Mouse (Mus musculus): Measurements from ENCODE around the gene Pygm. TPM values are rescaled to one million over a fixed set of nuclear protein-coding genes. Genes with fewer than 3 reads are reported as not detected.

Gene Pygm
- total and polyA plus RNA-seq, 3 experiments: 1,101 to 1,298 (median 1,120) TPM

- no peak for DNase-seq
- WGBS: 64% methylated on average over 7 of the region's 7 CpGs
- Histone ChIP-seq H3K27ac (no peak overlapping the region), H3K36me3 (ENCODE audit: control insufficient read depth, insufficient read depth, low read length) (no peaks in the 10 kb centered on the region), H3K27me3 (ENCODE audit: control insufficient read depth, insufficient read depth, low read length) (no peaks in the 10 kb centered on the region), H3K4me3 (no peak overlapping the region), H3K79me2 (replicated peaks; ENCODE audit: control insufficient read depth, insufficient read depth, low read length) (no peaks in the 10 kb centered on the region), H3K9ac (ENCODE audit: low read depth, low read length) (no peak overlapping the region), H3K4me1 (ENCODE audit: control insufficient read depth, insufficient read depth, low read length) (peaks cover 3% of the 10 kb centered on the region; the same call in 1 of the 2 replicates)
- no peak for TF ChIP-seq EP300 (IDR thresholded peaks at IDR 0.05; ENCODE audit: insufficient read depth, low read depth, low read length)
- TF ChIP-seq CTCF (IDR thresholded peaks at IDR 0.05): no peak
- TF ChIP-seq POLR2A (IDR thresholded peaks at IDR 0.05; ENCODE audit: insufficient read depth, low read depth, low read length): no peak
- intact Hi-C loops (cut with DNase I): loop anchor here (2.0 kb wide), 1 partner anchor 20 kb away; no protein-coding TSS in a partner anchor
These were observed 62.7 kb downstream of the Pygm start for GRCm38 (mm10) chr19:6446736-6447437.

Small RNAs within 50 kb of the gene (microRNA-seq; reads per million reads assigned to microRNA genes)
- 0.56 to 0.77 reads per million in 2 experiments for gene Mir6989

Other genes starting within 250 kb of the Pygm start
- 1 to 10 TPM in 1 of 2 experiments, under 1 TPM in 1; 0.98 to 1.6 TPM for gene Batf2, start 243.4 kb upstream of the Pygm start, total RNA-seq (2021)
- 2.3 and 3.2 TPM in 2 replicates for gene Batf2, start 243.4 kb upstream of the Pygm start, polyA plus RNA-seq (2012; rRNA removed)
- 10 to 100 TPM; 62.1 to 72.9 TPM for gene Arl2, start 242.9 kb upstream of the Pygm start, total RNA-seq (2021)
- gene Arl2, start 242.9 kb upstream of the Pygm start, polyA plus RNA-seq (2012; rRNA removed): 153 and 155 TPM in 2 replicates
- gene Majin, start 200.0 kb upstream of the Pygm start, total RNA-seq (2021): not detected
- gene Majin, start 200.0 kb upstream of the Pygm start, polyA plus RNA-seq (2012; rRNA removed): 0.20 and 0.23 TPM in 2 replicates
- gene Gpha2, start 158.0 kb upstream of the Pygm start, total RNA-seq (2021): not detected
- 0.27 TPM in 1 of 2 replicates, not detected in the other for gene Gpha2, start 158.0 kb upstream of the Pygm start, polyA plus RNA-seq (2012; rRNA removed)
- gene Ppp2r5b, start 148.5 kb upstream of the Pygm start, total RNA-seq (2021): 10 to 100 TPM; 34.8 to 35.1 TPM
- gene Ppp2r5b, start 148.5 kb upstream of the Pygm start, polyA plus RNA-seq (2012; rRNA removed): 36.8 and 40.6 TPM in 2 replicates
- gene Atg2a, start 142.7 kb upstream of the Pygm start, total RNA-seq (2021): 10 to 100 TPM; 20.5 to 24.5 TPM
- gene Atg2a, start 142.7 kb upstream of the Pygm start, polyA plus RNA-seq (2012; rRNA removed): 26.3 and 26.7 TPM in 2 replicates
- gene Ehd1, start 107.7 kb upstream of the Pygm start, total RNA-seq (2021): 100 to 1,000 TPM in 1 of 2 experiments, 10 to 100 TPM in 1; 98.0 to 120 TPM
- gene Ehd1, start 107.7 kb upstream of the Pygm start, polyA plus RNA-seq (2012; rRNA removed): 111 and 142 TPM in 2 replicates
- gene Cdc42bpg, start 77.9 kb upstream of the Pygm start, total RNA-seq (2021): 10 to 100 TPM; 11.7 to 13.9 TPM
- gene Cdc42bpg, start 77.9 kb upstream of the Pygm start, polyA plus RNA-seq (2012; rRNA removed): 7.0 and 7.7 TPM in 2 replicates
- gene Men1, start 49.4 kb upstream of the Pygm start, total RNA-seq (2021): 10 to 100 TPM; 13.9 to 14.0 TPM
- gene Men1, start 49.4 kb upstream of the Pygm start, polyA plus RNA-seq (2012; rRNA removed): 19.4 and 19.6 TPM in 2 replicates
- gene Map4k2, start 43.3 kb upstream of the Pygm start, total RNA-seq (2021): 10 to 100 TPM; 36.1 to 38.4 TPM
- 88.9 and 107 TPM in 2 replicates for gene Map4k2, start 43.3 kb upstream of the Pygm start, polyA plus RNA-seq (2012; rRNA removed)
- 100 to 1,000 TPM in 1 of 2 experiments, 10 to 100 TPM in 1; 93.0 to 103 TPM for gene Sf1, start 20.7 kb upstream of the Pygm start, total RNA-seq (2021)
- 51.7 and 58.5 TPM in 2 replicates for gene Sf1, start 20.7 kb upstream of the Pygm start, polyA plus RNA-seq (2012; rRNA removed)
- gene Rasgrp2, start 14.9 kb downstream of the Pygm start, total RNA-seq (2021): 10 to 100 TPM; 43.3 to 48.0 TPM
- 90.1 and 97.2 TPM in 2 replicates for gene Rasgrp2, start 14.9 kb downstream of the Pygm start, polyA plus RNA-seq (2012; rRNA removed)
- gene Nrxn2, start 34.3 kb downstream of the Pygm start, total RNA-seq (2021): 1 to 10 TPM; 4.5 to 5.2 TPM
- gene Nrxn2, start 34.3 kb downstream of the Pygm start, polyA plus RNA-seq (2012; rRNA removed): 3.4 TPM in 2 replicates
- not detected for gene Slc22a12, start 158.6 kb downstream of the Pygm start, total RNA-seq (2021)
- gene Slc22a12, start 158.6 kb downstream of the Pygm start, polyA plus RNA-seq (2012; rRNA removed): not detected in 2 replicates